Mouse (Mus musculus) thymus, postnatal 25 days (tissue): ENCODE measurements around the gene 2900026A02Rik.

Experiments used
- DNase-seq: peaks from one replicate; pipeline ENCODE4 v3.0.0; 2022

The 2900026A02Rik gene

DNA sequence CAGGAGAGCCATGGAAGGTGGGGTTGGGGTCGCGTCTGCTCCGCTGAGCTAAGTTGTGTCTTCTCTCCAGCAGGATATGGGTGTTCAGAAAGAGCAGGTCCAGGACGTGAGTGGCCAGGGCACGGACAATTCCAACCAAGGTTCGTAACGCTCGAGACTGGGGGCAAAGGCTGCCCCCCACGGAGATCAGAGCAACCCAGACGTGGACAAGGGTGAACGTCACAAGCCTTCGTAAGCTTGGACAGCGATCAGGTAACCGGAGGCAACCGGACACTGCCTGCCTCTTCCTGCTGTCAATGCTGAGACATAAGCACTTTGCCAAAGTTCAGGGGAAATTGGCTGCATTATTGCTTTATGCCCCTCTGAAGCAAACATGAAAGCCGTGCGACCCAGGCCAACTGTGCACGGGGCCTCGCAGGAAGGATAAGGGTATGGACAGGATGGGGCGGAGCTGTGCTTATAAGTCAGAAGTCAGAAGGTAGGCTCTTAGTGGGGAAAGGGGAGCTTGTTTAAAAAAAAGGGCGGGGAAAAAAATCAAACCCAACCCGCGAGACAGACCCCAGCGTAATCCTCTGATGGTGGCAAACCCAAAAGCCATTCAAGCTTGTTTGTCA, 130.9 kb downstream of the 2900026A02Rik start:
- no peak for DNase-seq

- DNase-seq: no peak
Measured at GRCm38 (mm10) chr5:113087465-113087864, 133.6 kb downstream of the 2900026A02Rik start.

- DNase-seq: no peak
Measured at GRCm38 (mm10) chr5:113086990-113087389, 134.0 kb downstream of the 2900026A02Rik start.

DNA sequence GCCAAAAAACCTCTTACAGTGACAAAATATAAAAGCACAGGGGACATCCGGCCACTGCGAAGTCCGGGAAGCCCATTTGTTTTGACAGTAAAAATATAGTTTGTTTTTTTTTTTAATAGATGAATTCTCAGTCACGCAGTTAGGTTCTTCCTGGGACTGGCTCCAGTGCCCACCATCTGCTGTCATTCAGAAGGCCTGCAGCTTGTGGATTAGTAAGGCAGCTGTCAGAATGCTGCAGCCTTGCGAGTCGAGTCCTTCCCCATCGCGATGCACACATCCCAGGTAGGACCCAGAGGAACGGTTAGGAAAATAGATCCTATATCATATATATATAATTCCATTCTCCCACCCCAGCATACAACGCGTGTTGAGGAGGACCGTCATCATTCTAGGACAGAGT, 134.6 kb downstream of the 2900026A02Rik start:
- DNase-seq: no peak

DNA sequence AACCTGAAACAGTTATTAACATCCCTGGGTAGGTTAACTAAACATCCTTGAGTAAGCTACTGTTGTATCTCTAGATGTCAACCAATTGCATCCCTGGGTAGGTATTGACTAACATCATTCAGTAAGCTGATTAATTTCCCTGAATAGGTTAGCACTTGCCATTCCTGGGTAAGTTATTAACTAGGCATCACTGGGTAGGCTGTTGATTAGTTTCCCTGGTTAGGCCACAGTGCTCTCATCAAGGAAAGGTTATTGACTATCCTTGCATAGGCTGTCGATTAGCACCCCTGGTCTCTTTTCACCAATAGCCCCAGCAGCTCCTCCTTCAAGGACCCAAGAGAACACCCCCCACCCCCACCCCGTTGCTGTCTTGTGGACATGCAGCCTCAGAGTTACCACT, 135.1 kb downstream of the 2900026A02Rik start:
- DNase-seq: no peak

- no peak for DNase-seq
Measured at GRCm38 (mm10) chr5:113084309-113084708, 136.7 kb downstream of the 2900026A02Rik start.

DNA sequence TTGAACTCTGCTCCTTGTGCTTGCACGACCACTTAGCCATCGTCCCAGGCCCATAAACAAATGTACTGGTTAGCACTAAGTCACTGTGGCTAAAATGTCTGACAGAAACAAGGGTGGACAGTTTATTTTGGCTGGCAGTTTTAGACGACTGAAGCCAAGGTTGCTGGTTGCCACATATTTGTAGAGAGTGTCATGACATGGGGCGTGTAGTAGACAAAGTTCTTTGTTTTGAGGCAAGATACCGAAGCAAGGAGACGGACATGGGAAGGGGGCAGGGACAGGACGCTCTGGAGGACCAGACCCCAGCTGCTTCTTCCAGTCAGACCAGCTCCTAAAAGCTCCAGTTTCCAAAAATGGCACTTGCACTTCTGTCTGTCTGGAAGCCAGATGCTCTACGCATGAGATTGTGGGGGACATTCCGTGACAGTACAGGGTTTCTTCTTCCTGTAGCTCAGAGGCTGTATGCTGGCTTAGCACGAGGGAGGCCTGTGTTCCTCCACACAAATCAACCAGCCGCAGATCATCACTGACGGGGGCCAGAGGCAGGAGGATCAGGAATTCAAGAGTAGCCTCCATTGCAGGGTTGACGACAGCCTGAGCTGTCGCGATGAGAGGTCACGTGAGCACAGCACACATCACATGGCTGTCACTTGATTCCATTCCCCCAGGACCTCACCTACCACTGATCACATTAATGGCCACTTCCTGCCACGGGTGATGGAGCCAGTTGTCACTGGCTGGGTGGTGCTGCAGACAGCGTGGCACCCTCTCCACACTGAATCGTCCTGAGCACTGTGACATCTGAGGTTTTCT, 138.5 kb downstream of the 2900026A02Rik start:
- DNase-seq: no peak

DNA sequence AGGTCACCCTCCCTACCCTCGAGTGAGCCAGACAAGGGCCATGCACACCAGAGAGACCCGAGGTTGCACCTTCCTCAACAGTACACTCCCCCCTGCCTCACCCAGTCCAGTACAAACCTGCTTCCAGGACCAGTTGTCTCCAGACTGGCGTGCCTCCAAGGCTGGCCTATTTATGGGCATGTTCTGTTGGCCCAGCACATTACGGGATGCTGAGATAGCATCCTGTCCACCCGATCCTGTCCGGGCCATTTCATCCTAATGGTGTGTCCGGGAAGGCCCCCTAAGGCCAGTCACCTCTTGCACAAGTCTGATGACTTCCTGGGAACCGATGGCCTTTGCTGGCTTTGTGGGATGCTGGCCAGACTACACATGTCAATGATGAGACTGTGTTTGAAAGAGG, 139.6 kb downstream of the 2900026A02Rik start, which contains the start of gene Crybb3:
Gene Crybb3 (minus strand): TSS at position 146 of the 400 bp plus-strand sequence.
- no peak for DNase-seq

- no peak for DNase-seq
Measured at GRCm38 (mm10) chr5:113081020-113081419, 140.0 kb downstream of the 2900026A02Rik start.

GRCm38 (mm10) chr5:113079783-113080182, 141.3 kb downstream of the 2900026A02Rik start:
- peak; percentile 22 for DNase-seq

GRCm38 (mm10) chr5:113078686-113079085, 142.3 kb downstream of the 2900026A02Rik start:
- DNase-seq: no peak

DNA sequence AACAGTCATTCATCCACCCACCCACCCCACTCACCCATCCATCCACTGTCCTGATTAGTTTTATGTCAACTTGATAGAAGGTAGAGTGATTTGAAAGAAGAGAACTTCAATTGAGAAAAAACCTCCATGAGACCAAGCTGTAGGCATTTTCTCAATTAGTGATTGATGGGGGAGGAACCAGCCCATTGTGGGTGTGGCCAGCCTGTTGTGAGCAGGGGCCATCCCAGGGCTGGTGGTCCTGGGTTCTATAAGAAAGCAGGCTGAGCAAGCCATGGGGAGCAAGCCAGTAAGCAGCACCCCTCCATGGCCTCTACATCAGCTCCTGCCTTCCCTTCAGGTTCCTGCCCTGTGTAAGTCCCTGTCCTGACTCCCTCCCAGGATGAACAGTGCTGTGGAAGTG, 151.0 kb downstream of the 2900026A02Rik start, which contains the start of gene Crybb2:
Gene Crybb2 (minus strand): TSS at position 101 of the 400 bp plus-strand sequence.
- no peak for DNase-seq

DNA sequence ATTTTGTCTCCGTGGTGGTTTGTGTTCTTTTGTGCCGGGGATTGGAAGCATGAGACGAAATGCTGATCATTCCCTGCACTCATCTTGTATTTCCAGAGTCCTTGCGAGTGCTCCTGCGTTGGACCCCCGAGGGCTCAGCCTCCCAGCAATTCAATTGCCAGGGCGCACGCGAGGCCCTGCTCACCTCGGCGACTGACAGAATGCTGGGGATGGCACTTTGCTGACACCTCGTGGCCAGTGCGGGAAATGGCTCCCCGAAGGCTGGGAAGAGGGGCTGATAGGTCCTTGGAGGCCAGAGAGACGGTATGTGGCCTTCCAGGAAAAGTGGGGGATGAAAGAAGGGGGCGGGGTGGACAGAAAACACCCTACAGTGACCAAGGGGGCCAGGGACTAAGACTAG, 166.7 kb downstream of the 2900026A02Rik start:
- peak; percentile 80 for DNase-seq

DNA sequence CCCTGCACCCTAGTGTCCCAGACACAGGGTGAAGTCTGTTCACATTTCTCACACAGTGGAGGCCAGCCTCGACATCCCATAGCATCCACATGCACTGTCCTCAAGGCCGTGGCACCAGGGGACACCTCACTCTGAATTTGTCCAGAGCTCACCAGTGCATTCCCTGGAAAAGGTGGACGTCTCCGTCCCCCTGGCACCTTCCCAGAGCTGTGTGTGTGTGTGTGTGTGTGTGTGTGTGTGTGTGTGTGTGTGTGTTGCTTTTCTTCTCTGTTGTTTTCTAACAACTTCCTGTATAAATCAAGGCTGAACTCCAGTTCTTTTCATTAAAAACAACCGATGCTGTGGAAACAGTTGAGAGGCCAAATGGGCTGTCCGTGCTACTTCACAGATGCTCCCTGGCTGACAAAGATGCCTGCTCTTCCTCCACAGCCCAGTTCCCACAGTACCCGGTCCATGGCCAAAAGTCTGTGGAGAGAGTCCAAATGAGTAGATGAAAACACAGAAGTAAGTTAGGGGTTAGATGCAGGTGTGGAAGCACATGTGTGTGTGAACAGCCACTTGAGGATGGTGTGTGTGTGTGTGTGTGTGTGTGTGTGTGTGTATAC, 170.4 kb downstream of the 2900026A02Rik start:
- DNase-seq: no peak

- no peak for DNase-seq
Measured at GRCm38 (mm10) chr5:113049876-113050275, 171.2 kb downstream of the 2900026A02Rik start.

DNA sequence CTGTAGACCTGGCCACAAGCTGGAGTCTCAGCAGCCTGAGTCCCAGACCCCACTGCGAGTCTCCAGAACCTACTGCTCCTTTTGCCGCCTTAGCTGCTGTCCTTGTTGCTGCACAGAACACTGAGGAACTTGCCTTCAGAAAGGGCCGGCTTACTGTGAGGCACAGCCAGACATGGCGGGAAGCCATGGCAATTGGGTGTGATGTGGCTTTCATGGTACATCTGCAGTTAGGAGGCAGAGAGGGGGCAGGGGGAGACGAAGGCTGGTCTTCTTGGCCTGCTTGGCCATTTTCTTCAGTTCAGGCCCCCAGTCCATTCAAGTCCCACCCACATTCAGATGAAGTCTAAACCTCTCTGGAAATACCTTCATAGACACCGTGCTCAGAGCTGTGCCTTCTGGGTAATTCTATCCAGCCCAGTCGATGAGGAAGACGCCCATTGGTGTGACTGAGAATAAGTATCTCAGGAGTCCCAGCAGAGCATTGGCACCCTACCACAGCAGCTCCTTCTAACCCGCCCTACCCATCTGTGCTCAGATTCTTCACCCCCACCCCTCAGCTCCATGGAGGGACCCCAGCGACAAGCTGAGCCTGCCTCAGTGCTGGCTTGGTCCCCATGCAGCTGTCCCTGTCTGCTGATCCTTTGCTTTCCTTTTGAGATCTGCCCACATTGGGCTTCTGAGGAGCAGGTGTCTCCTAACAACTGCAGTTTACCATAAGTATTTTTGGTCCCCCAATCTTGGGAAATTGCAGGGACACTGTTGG, 175.3 kb downstream of the 2900026A02Rik start:
- no peak for DNase-seq

DNA sequence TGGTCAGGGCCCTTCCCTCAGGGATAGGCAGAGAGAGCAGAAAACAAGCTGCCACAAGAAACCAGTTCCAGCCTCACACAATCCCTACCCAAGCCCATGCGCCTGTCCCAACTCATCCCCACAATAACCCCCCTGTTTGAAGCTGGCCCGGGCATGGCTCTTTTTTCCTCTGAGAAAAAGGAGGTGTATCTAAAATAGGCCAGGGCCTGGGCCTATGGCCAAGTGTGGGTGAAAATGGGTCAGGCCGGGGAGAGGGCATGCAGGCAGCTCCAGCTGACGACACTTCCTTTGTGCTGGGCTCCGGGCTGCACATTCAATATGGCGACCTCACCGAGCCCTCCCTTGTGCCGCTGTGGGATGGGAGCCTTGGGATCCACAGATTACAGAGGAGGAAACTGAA, 177.5 kb downstream of the 2900026A02Rik start:
- no peak for DNase-seq

GRCm38 (mm10) chr5:113041567-113042071, 179.4 kb downstream of the 2900026A02Rik start:
- DNase-seq: no peak

DNA sequence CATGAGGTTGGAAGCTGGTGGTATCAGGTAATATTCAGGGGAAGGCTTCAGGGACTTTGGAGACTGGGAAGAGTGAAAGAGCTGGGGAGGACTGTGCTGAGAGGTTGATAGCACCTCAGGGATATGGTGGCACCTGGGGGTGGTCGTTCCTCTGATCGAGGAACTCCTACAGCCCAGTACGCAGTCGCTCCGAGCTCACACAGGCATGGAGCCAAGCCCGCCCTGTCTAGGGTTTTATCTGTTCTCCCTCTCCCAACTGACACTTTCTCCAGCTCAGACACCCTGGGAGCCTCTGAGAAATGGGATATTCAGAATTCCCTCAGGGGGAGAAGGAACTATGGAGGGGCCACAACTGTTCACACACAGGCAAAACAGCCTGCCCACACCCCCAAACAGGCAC, 180.3 kb downstream of the 2900026A02Rik start:
- DNase-seq: no peak

DNA sequence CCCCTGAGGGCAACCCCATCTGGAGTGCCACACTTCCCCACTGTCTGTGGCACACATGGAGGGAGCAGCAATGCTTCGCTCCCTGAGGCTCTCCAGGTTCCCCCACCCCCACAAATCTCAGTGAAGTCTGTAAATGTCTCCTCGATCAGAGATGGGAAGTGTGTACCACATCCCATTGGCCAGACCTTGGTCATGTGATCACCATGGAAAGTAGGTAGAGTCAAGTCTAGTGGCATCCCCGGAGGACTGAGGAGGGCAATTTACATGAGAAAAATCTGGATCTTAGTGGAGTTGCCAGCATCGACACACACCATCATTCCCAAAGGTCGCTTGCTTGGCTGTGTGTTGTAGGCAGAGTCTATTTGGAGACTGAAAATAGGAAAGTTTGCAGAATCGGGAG, 182.4 kb downstream of the 2900026A02Rik start:
- DNase-seq: no peak
